Mouse (Mus musculus) left cerebral cortex, adult 11 months (tissue): ENCODE measurements around the gene Tbx19.

Experiments
- DNase-seq: peaks from one replicate; pipeline ENCODE4 v3.0.0; 2022; ENCODE audit warnings: low spot score

Tbx19 gene

DNA sequence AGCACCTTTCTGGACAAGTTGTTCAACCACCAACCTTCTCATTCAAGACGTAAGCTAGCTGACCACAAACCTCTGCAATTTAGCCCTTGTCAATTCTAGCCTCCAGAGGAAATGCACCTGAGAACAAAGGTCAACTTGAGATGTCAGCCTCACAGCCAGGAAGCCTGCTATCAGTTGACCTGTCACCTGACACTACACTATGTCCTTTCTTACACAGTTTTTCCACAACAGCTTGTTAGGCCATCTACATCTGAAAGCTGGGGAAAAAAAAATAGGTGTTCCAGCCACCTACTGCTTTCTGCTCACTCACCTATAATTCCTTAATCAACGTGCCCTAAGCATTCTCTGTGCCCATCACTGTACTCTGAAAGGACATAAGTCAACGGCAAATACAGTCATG, 23.6 kb upstream of the Tbx19 start:
- no peak for DNase-seq

DNA sequence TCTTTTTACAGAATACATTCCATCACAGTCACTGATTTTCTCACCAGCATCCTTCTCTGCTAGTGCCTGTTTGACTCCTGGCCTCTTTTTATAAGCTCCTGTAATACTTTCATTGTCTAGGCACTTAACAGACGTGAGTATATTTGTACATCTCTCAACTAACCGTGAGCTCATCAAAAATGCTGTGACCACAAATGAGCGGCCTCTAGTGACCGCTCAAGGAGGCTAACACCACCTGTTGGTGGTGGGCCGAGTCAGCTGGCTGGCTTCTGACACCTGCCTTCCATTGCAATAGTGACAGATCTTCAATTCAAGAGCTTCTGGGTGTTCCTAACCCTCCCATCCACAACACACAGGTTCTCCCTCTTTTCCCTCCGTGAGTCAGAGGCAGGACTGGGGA, 22.8 kb upstream of the Tbx19 start:
- DNase-seq = no peak

DNA sequence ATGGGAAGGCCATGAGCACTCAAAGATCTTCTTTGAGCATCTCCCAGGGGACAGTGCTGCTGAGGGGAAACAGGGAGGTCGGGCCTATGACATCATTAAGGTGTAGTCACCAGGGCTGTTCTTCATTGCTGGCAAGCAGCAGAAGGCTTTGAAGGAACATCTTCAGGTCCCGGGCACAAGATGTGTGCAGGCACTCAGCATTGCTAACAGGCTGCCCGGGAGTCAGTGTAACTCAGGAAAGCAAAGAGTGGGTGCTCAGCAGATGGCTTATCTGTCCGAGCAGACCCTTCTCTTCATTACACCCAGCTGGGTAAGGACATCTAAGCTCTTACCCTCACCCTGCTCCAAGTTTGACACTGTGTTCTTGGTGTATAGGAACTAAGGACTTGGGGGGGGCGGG, 18.7 kb upstream of the Tbx19 start:
- DNase-seq = no peak

DNA sequence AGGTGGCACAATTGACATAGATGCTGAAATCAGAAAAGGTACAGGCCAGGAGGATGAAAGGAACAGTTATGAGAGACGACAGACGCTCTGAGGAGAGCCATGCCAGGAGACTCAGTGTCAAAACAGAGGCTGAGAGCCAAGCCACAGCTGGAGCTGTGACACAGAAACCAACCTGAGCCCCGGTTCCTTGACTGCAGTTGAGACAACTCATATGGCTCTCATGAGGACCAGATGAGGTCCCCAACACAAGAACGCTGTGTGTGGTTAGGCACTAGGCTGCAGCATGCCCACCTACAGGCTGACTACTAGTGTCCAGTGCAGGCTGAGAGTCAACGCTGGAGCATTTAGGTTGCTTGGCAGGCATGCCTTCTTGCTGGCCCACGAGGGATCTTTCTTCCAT, 17.5 kb upstream of the Tbx19 start:
- no peak for DNase-seq

DNA sequence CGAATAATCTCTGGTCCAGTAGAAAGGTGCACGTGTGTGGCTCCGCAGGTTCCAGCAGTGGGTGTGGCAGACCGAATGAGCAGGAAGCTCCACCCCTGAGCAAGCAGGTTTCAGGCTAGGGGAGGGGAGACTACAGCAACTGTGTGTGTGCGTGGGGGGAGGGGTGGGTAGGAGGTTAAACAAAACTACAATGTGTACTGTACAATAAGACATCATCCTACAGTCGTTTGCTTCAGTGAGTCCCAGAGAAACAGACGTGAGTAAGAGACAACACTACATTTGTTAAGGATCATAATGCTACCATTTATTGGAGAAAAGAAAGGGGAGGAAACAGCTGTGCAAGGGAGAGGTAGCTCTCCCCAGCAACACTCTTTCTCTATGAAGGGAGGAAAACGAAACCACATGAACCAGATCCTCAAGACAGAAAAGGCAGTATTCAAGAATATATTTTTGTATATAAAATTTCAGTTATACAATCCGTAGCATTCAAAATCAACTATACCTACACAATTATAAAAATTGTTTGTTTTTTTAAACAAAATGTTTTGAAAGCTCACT, 13.6 kb upstream of the Tbx19 start:
- no peak for DNase-seq

DNA sequence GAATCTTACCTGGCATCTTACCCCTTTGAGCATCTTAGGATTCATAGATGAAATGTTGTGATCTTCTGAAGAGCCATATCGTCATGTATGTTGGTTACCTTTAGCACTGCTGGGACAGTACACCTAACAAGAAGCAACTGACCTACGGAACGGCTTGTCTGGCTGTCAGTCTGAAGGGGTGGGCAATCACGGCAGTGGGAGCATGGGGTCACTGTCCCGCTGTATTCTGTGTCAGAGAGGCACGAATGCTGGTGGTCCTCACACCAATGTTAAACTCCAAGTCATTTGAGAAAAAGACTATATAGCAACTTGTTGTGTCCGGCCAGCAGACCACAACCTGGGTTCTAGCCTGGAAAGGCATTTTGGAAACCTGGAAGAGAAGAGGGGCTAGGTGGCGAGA, 10.7 kb upstream of the Tbx19 start:
- DNase-seq = no peak

DNA sequence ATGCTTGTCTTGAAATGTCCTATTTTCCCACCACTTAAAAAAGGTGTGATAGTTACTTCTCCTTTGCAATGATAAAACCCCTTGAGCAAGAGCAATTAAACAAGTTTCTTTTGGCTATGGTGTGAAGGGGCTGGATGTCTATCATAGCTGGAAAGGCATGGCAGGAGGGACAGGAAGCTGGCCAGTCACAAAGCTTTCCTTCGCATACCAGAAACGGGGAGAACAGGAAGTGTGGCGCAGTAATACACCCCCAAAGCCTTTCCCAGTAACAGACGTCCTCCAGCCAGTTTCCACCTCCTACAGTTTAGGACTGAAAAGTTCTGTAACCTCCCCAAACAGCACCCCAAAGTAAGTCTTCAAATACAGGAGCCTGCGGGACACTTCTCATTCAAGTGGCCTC, 9.6 kb upstream of the Tbx19 start:
- DNase-seq = no peak

DNA sequence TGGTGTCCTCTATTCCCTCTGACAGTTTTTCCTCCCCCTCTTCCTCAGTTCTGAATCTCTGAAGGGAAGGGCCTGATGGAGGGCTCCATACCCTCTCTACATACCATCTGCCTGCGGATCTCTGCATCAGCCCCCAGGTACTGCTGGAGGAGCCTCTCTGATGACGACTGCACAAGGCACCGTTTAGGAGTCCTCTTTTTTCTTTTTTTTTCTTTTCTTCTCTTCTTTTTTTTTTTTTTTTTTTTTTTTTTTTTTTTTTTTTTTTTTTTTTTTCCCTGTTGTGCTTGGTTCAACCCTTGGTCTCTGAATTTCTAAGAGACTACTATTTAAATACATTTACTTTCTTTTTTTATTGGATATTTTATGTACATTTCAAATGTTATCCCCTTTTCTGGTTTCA, 8.9 kb upstream of the Tbx19 start:
- DNase-seq = no peak

DNA sequence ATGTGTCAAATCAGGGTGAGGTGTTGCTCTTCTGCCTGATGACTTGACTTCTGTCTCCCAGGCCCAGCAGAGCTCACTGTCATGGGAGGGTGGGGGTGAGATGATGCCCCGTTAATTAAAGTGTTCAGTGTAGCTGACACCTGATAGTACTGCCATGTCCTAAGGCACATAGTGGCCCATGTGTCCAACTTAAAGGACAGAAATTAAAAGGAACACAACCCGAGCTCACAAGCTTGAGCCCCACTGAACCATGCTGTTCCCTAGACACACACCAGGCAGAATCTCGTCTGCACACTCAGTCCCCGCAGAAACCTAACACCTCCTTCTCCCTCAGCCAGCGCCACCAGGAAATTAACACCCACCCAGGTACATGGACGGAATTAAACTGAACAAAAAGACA, 4.3 kb upstream of the Tbx19 start:
- no peak for DNase-seq

DNA sequence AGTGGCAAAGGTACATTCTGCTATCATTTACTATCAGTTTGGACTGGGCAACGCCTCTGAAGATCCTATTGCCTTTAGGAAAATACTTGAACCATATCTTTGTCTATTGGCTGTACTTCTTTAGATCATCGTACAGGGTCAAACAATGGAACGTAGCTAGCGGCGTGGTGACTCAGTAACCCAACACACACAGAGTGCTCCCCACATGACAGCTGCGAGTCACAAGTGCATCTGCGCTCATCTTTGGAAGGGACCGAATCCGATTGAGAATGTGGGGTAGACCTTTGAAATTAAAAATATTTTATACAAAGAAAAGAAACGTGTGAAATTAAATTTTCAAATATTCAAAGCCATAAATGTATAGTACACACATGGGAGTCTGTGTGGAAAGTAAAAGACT, 1.7 kb downstream of the Tbx19 start:
- no peak for DNase-seq

DNA sequence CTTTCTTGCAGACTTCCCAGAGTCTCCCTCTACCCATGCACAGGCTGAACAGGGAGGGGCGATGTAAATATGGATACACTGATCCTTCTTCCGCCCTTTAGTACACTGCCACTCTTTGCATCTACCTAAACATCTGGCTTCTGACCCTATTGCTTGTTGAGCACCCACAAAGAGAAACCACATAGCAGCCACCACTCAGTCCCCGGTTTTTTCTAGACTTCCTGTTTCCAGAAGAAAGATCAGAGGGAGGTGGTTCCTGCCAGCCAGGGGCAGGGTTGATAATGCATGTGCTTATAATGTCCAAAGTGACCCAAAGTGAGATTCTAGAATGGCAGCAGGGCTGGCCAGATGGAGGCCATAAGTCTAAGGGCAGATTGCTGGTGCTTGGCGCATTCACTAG, 6.4 kb downstream of the Tbx19 start:
- no peak for DNase-seq

DNA sequence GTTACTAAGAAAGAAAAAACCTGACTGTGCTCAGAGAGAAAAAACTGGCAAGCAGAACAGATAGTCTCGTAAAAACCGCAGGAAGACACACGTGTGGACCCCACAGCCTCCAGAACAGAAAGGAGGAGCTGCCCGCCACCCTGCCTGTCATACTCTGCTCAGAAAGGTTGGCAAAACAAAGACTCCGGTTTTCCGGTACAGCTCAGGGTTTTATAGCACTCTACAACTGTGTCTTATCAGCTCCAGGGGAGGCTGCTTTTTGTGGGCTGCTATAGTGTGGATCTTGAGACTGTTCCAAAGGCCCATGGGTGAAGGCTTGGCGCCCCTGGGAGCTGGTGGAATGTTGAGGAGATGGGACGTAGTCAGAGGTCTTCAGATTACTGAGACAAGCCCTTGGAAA, 9.4 kb downstream of the Tbx19 start:
- DNase-seq = no peak

DNA sequence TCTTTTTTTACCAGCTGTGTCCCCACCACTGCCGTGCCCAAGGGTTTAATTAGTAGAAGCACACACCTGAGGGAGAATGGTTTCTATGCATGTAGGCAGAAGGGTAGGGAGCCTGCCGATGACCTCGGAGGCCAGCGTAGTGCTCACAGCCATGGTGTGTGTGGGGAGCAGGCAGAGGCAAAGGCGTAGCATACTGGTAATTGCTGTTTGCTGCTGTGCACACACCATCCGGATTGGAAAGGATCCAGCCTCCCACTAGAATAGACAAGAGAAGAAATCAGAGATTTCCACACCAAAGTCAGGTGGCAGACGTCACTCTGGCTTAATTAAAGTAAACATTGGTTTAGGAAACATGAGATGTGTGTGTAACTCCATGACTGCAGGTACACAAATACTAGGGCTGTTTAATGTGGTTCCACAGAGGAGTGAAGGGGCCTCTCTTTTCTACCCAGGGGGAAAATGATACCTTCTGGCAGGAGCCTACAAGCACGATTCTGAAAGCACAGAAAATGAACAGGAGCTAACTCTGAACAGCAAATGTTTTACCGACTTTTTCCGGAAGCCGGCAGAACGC, 18.1 kb downstream of the Tbx19 start:
- no peak for DNase-seq

DNA sequence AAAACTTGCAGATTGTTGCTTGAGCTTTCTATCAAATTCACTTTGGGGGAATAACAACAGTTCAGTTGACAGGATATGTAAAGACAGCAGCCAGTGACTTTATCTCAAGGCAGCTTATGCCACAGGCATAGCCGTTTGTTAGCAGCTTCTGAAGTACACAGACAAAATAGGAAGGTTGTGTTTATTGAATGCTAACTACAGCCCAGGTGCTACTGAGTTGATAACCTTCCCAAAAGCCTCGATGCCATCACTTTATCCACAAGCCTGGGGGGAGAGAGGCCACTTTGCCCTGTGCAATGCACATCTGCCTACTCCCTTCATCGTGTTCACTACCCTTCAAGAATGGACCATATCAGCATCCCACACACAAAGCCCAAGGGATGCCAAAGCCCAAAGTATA, 20.3 kb downstream of the Tbx19 start:
- DNase-seq = no peak

DNA sequence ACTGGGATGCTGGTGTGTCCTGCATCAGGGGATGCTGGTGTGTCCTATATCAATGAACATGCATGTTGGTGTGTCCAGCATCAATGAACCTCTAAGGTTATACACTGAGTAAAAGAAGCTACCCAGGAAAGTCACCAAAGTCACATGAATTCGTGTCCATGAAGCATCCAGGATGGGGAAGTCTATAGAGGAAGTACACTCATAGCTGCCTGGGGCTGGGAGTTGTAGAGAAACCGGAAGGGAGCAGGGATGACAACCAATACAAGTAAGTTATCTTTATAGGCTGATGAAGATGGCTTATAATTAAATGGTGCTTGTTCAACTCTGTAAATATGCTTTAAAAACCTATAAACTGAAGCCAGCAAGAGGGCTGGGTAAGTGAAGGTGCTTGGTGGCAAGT, 26.7 kb downstream of the Tbx19 start:
- no peak for DNase-seq

DNA sequence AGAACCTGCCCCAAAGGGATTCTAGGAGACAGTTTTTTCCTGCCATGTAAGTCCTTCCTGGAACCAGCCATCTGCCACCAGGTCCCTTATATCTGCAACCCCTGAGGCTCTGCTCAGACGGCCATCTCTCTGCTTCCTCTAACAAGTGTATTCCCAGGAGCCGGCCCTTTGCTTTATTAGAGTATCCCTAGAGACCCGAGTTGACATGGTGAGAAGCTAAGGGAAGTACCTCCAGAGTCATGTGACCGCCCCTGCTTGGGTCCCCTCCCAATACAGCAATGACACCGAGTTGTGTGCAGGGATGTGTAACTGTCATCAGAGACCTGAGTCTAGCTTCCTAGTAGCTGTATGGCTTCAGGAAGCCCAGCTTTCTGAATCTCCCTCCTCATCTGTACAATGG, 27.3 kb downstream of the Tbx19 start:
- no peak for DNase-seq

DNA sequence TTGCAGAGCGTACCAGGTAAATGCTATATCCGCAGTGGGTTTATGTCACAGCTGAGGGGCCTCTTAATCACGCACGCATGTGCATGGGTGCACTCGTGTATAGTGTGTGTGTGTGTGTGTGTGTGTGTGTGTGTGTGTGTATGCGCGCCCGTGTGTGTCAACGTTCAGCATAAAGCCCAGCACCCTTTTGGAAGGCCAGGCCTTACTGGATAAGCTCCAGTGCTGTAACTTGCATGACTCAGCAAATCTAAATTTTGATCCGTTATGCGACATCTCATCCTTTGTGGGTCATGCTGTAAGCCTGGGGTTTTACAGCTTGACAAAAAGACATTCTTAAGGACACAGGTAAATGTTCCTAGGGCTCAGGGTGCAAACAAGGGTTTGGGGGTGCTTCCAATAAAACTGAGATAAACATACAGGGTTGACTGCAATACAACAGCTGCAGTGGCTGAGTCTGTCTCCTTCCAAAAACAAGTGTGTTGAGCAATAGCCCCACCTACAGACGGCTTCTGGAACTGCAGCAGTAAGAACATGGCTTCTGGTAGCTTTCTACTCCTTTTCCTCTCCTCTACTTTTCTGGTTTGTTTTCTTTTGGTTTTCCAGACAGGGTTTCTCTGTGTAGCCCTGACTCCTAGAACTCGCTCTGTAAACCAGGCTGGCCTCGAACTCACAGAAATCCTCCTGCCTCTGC, 28.2 kb downstream of the Tbx19 start:
- DNase-seq = peak; percentile 77

DNA sequence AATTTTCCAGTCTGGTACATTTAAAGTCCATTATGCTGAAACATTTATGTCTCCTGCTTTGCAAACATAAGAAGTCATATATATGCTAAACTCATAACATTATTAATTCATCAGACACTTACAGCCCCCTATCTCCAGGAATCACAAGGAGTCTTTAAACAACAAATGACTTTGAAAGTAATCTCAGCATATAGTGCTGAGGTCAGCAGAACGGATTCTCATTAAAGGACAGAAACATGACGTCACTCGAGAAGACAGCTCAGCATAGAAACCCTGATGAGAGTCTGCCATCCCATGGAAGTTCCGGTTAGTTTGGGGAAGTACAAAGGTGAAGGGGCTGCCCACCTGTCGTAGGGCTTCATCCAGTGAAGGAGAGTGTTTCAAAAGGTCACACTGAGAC, 31.0 kb downstream of the Tbx19 start:
- DNase-seq = no peak

DNA sequence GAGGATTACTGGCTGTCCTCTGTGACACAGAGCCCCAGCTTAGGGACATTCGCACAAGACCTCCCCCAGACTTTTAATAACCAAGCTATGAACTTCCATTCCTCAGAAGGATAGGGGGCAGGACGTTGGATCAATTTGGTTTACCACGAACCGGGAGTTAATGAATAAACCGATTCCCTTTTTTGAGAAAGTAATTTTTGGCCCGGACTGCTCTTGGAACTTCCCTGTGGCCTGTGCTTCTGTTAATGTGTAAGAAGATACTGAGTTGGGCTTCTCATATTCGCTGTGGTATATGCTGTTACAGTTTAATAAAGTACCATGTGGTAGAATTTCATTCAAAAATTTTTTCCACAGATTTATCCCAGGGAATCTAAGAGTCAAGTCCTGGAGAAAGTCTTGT, 39.5 kb downstream of the Tbx19 start:
- DNase-seq = no peak

DNA sequence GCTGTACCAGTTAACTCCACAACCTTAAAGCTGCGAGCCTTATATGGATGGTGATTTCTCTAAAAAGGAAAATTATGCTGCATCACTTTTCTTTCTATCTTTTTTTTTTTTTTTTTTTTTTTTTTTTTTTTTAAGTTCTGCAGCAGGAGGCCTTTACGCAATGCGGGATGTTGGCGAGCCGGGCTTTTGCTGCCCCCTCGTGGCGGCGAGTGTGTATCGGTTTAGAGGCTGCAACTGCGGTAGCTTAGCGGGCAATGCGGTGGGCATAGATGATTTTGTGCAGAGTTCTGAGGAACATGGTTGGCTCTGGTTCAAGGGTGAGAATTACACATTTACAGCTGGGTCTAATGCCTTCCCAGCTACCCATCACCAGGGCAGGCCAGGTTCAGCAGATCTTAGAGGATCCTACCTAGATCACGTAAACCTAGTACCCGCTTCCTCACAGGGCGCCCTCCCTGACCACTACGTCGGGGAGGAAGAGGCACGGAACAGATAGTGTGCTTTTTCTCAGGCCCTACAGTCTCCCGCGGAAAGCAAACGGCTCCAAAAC, 40.1 kb downstream of the Tbx19 start:
- DNase-seq = peak; percentile 64

DNA sequence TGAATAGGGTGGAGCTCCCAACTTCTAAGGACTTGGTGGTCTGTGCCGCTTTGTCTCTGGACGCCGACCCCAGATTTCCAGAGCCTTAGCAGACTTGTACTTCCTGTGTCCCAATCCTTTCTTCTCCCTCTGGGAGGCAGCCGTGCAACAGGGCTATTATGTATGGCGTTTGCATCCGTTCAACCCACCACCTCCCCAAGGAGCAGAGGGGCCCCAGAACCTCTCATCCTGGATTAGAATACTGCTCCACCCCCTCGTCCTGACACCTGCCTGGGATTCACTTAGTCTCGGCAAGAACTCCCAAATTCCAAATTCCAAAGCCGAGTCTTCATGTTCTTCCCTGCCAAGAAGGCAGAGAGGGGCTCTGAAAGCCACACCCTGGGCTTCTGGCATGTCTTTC, 40.8 kb downstream of the Tbx19 start:
- no peak for DNase-seq

DNA sequence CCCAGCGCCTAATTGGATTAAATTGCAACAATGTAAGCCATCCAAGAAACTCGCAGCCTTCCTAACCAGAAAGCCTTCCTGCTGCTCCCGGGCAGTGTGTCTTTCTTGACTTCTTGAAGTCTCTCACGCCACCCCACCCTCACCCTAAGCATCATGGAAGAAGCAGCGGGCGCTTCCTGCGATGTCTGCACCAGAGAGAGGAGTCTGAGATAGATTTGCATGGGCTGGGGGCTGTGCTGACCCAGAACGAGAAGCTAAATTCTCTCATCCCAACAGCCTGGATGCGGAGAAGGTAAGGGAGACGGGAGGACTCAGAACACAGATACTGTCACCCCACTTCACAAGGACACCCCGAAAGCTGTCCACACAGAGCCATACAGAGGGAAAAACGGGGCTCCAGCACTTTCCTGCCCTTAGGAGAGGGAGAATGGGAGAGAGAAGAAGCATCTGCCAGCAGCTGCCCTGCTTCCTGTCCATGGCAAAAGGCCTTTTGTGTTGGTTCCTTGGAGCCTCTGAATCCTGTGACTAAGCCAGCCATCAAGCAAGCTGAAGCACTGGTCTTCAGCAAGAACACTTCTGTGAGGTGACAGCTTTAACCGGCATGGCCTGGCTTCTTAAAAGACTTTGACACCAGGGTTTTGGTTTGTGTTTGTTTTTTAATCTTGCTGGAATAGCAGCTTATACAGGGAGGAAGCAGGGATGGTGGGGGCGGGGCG, 41.4 kb downstream of the Tbx19 start:
- DNase-seq = no peak
